Mouse (Mus musculus) olfactory bulb, adult 2 months (tissue): ENCODE measurements around the gene Kirrel3.

Experiments
- CTCF ChIP-seq: fragments of 200-500 bp; IDR thresholded peaks from 2 replicates; pipeline ENCODE4 v1.5.1; 2012; ENCODE audit warnings: low read depth, mild to moderate bottlenecking, low read length, moderate library complexity; ENCODE audit not compliant: insufficient read depth
- POLR2A ChIP-seq: fragments of 200-500 bp; IDR thresholded peaks from 2 replicates; pipeline ENCODE4 v1.6.1; 2012; ENCODE audit warnings: mild to moderate bottlenecking, low read depth, low read length, moderate library complexity; ENCODE audit not compliant: insufficient read depth

DNA sequence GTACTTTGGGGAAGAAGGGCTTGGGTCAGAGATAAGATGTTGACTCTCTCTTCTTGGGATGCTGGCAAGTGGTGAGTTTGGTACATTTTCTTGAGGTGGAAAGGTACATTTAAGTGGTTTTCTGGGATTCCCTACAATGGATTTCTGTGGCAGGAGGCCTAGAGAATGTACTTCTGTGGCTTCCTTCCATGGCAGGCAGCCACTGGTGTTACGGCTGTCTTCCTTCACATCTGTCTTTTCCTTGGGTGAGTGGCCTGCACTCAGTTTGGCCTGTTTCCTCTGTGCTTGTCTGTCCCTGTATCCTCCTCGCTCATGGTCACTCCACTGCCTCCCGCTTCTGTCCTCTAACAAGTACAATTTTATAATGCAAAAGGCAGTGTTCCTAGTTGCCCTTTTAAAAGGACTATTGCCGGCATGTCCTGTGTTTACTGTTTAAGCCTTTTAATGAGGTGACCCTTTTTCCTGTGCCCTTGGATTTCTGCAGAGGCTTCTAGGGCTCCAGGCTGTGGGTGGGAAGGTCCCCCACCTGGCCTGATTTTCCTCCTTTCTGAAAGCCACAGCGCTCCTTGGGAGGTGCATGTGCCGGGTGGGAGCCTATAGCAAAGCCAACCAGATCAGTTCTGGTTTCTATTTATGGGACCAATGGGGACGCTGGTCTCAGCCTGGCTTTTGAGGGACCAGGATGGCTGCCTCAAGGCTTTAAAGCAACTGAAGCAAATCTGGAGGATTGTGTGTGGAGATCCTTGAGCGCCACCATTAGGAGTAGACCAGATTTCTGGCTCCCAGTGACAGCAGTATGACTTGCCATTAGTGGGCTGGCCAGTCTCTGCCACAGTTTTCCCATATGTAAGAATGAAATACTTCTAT lies 491.1 kb downstream of the Kirrel3 start:
- no peak for TF ChIP-seq POLR2A
- no peak for TF ChIP-seq CTCF
